Mouse (Mus musculus): ENCODE data around the gene Rpl9-ps1. TPM values are rescaled to one million over a fixed set of nuclear protein-coding genes. Genes with fewer than 3 reads are reported as not detected.

Rpl9-ps1 gene
- polyA plus RNA-seq, 1 experiment from 2014 or later, result not detected

DNA sequence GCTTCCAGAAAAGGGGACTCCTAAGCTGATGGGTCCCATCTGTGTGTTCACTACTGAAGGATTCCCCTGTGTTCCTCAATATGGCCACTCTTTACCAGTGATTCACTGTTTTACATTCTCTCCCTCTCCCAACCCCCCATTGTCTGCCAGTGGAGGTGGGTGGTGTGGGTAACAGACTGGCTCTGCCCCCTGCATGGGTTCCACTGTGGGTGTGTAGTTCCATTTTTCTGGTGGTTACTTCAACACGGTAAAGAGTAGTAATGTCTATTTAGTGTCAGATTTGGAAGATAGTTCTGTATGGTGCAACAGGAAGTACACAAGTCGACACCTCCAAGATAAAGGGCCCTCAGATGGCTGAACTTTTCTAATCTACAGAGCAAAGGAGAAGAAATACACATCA lies 4.2 kb downstream of the Rpl9-ps1 start:
- H3K27ac ChIP-seq, result no peak overlapping the region
- H3K36me3 ChIP-seq (ENCODE audit: poor library complexity, severe bottlenecking), result no peaks in the 10 kb centered on the region
- H3K27me3 ChIP-seq, result no peaks in the 10 kb centered on the region
- H3K9me3 ChIP-seq (replicated peaks), result peaks cover 4% of the 10 kb centered on the region; the same call in 1 of the 2 replicates
- H3K4me2 ChIP-seq, result no peak overlapping the region
- ATAC-seq, result no peak
- H3K4me3 ChIP-seq, result no peak overlapping the region
- H3K4me1 ChIP-seq, result no peaks in the 10 kb centered on the region
- WGBS, result 94% methylated on average over 2 of the region's 2 CpGs
- H3K9ac ChIP-seq, result no peak overlapping the region

DNA sequence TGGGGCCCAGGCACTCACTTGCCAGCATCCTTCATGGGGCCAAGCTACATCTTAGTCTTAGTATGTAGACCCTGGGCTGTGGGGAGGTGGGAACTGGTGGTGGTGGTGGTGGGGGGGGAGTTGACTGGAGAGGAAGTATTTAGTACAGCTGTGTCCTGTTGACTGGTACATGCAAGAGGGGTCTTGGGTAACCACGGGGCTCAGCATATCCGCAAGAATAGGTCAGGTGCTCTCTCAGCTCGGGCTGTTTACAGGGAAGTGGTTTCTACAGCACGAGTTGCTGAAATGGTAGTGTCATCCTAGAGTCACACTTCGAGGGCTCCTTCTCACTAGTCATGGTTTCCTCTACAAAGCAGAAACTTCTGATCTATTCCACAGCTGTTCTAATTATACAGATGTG lies 5.3 kb downstream of the Rpl9-ps1 start:
- Histone ChIP-seq H3K4me1 (no peaks in the 10 kb centered on the region), H3K4me2 (no peak overlapping the region), H3K27me3 (no peaks in the 10 kb centered on the region), H3K9me3 (replicated peaks) (peaks cover 1% of the 10 kb centered on the region; the same call in 1 of the 2 replicates), H3K36me3 (ENCODE audit: poor library complexity, severe bottlenecking) (no peaks in the 10 kb centered on the region), H3K4me3 (no peak overlapping the region), H3K9ac (no peak overlapping the region), H3K27ac (no peak overlapping the region)
- ATAC-seq, result no peak
- WGBS, result 87% methylated on average over 5 of the region's 5 CpGs

DNA sequence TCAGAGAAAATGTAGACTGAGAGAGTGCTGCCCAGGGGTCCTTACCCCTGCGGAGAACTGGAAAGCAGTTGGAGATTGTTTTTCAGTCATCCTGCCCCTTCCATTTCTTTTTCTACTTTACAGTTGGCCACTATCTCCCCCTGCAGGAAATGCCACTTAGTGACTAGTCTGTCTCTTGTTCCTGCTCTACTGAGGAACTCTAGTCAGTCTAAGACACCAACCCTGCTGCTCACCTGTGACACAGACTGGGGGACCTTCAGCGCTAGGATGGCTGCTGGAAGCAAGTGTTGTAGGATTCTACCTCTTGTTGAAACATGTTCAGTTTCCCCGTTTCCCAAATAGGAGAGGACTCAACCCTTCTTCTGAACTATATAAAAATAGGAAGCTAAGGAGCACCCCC lies 5.9 kb downstream of the Rpl9-ps1 start:
- 82% methylated on average over 3 of the region's 3 CpGs for WGBS
- Histone ChIP-seq H3K9me3 (replicated peaks) (no peaks in the 10 kb centered on the region), H3K36me3 (ENCODE audit: poor library complexity, severe bottlenecking) (no peaks in the 10 kb centered on the region), H3K4me3 (no peak overlapping the region), H3K4me1 (0 out of 2 replicates have a peak, but pooled peaks cover 2% of the 10 kb centered on the region), H3K27me3 (no peaks in the 10 kb centered on the region), H3K27ac (no peak overlapping the region), H3K9ac (no peak overlapping the region), H3K4me2 (no peak overlapping the region)
- no peak for ATAC-seq

DNA sequence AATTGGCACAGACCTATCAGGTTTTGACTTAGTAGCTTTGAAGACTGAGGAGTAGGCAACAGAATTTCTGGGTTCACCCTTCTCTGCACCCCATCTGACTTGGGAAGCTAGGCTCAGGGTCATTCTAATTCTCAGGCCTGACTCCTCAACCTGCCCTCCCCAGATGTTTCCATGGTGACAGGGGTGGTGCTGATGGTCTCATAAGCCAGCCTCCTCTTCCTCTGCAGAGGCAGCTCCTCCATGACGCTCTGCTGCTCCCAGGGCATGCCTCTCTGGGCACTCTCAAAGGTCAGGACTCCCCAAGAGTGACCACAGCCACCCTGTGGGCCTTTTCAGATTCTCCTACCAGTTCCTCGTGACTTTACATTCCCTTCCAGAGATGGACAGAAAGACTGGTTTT lies 6.5 kb downstream of the Rpl9-ps1 start:
- Histone ChIP-seq H3K4me3 (no peak overlapping the region), H3K27me3 (no peaks in the 10 kb centered on the region), H3K36me3 (ENCODE audit: poor library complexity, severe bottlenecking) (no peaks in the 10 kb centered on the region), H3K4me1 (0 out of 2 replicates have a peak, but pooled peaks cover 7% of the 10 kb centered on the region), H3K27ac (no peak overlapping the region), H3K9ac (no peak overlapping the region), H3K4me2 (no peak overlapping the region), H3K9me3 (replicated peaks) (no peaks in the 10 kb centered on the region)
- 52% methylated on average over 2 of the region's 2 CpGs for WGBS
- ATAC-seq, result no peak

DNA sequence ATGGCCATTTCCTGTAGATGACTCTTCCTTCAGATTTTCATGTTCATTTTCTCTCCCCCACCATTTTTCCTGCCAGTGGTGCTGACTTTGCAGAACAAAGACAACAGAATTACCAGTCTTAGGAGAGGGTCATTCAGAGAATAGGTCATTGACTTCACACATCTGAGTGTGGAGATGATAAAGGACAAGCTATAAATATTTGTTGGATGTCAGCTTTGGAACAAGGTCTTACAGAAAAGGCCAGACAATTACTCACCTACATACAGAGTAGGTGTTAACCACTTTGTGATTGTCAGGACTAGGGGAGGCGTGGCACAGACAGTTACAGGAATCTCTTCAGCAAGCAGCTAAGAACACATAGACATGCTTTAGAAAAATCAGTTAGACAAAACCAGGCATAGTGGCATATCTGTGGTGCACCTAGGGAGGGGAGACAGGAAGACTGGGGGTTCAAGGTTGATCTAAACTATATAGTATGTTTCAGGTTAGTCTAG lies 8.6 kb downstream of the Rpl9-ps1 start:
- H3K9me3 ChIP-seq (replicated peaks), result no peaks in the 10 kb centered on the region
- H3K27me3 ChIP-seq, result no peaks in the 10 kb centered on the region
- no peak overlapping the region for H3K27ac ChIP-seq
- H3K4me3 ChIP-seq, result no peak overlapping the region
- no peak overlapping the region for H3K9ac ChIP-seq
- ATAC-seq, result no peak
- H3K4me1 ChIP-seq, result 0 out of 2 replicates have a peak, but pooled peaks cover 7% of the 10 kb centered on the region
- H3K4me2 ChIP-seq, result no peak overlapping the region
- WGBS, result 86% methylated on average over 1 of the region's 1 CpGs
- H3K36me3 ChIP-seq (ENCODE audit: poor library complexity, severe bottlenecking), result no peaks in the 10 kb centered on the region

DNA sequence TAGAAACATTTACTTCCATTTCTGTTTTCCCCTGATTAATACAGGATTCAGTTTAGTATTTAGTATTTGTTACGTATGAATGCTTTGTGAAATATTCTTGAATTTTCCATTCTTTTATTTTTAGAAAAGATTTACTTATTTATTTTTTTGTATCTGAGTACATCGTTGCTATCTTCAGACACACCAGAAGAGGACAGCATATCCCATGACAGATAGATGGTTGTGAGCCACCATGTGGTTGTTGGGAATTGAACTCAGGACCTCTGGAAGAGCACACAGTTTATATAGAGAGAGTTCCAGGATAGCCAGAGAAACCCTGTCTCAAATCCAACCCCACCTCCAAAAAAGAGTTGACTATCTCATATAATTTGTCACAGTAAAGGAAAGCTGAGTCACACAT lies 10.5 kb downstream of the Rpl9-ps1 start:
- ATAC-seq, result no peak
- WGBS, result 88% methylated on average over 2 of the region's 2 CpGs
- no peak overlapping the region for H3K27ac ChIP-seq
- no peak overlapping the region for H3K4me2 ChIP-seq
- no peaks in the 10 kb centered on the region for H3K9me3 ChIP-seq (replicated peaks)
- H3K9ac ChIP-seq, result no peak overlapping the region
- no peaks in the 10 kb centered on the region for H3K27me3 ChIP-seq
- H3K36me3 ChIP-seq (ENCODE audit: poor library complexity, severe bottlenecking), result no peaks in the 10 kb centered on the region
- 0 out of 2 replicates have a peak, but pooled peaks cover 7% of the 10 kb centered on the region for H3K4me1 ChIP-seq
- H3K4me3 ChIP-seq, result no peak overlapping the region

DNA sequence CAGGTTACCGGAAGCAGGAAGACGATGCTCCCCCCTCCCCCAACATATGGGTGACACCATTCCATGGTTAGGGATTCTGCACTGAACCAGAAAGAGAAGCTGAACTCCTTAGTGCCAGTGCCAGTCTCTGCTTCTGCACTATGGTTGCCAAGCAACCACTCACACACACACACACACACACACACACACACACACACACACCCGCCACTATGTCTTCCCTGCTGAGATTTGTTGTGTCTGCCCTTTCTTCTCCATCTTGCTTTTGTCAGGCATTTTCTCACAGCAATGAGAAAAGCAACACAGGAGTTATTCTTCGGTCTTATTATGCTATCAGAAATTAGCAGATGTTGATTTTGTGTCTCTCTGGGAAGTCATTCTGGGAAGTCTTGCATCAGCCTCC lies 11.0 kb downstream of the Rpl9-ps1 start:
- no peak overlapping the region for H3K27ac ChIP-seq
- no peak for ATAC-seq
- H3K4me1 ChIP-seq, result 0 out of 2 replicates have a peak, but pooled peaks cover 7% of the 10 kb centered on the region
- no peaks in the 10 kb centered on the region for H3K9me3 ChIP-seq (replicated peaks)
- WGBS, result 35% methylated on average over 4 of the region's 4 CpGs
- no peaks in the 10 kb centered on the region for H3K27me3 ChIP-seq
- H3K36me3 ChIP-seq (ENCODE audit: poor library complexity, severe bottlenecking), result no peaks in the 10 kb centered on the region
- H3K4me2 ChIP-seq, result no peak overlapping the region
- H3K4me3 ChIP-seq, result no peak overlapping the region
- H3K9ac ChIP-seq, result no peak overlapping the region

DNA sequence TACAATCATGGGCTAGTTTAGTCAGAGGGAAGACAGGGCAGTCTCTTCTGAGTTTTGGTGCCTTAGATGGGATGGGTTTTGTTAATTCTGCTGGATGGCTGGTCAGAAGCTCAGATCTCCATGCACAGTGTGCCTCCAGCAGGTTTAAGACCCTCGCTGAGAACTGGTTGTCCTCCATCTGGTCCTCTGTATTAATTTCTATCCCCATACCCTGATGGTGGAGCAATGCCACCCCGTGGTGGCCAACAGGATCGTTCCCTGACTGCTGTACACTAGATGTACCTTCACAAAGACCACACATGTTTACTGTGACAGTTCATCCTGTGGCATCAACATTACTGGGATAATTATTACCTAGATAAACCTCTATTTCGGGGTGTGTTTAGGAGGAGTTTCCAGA lies 12.7 kb downstream of the Rpl9-ps1 start:
- no peak overlapping the region for H3K4me3 ChIP-seq
- no peak overlapping the region for H3K27ac ChIP-seq
- no peaks in the 10 kb centered on the region for H3K36me3 ChIP-seq (ENCODE audit: poor library complexity, severe bottlenecking)
- no peaks in the 10 kb centered on the region for H3K9me3 ChIP-seq (replicated peaks)
- H3K9ac ChIP-seq, result no peak overlapping the region
- no peak for ATAC-seq
- H3K4me2 ChIP-seq, result no peak overlapping the region
- H3K27me3 ChIP-seq, result no peaks in the 10 kb centered on the region
- 74% methylated on average over 4 of the region's 4 CpGs for WGBS
- H3K4me1 ChIP-seq, result 0 out of 2 replicates have a peak, but pooled peaks cover 7% of the 10 kb centered on the region

DNA sequence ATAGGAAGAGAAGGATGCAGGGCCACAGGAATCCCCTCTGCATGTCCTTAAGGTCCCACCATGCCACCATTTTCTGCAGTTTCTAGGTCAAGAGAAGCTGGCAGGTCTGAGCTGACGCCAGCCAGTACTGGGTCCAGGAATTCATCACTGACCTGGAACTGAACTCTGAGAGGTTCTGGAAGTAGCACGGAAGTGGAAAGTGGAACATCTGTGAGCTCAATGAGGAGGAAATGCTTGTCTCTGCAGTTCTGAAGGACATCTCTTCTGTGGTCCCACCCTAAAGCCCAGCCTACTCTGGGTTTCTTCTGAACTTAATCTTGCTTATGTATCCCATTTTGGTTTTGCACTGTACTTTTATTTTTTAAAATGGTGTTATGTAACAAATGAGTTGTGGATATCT lies 14.4 kb downstream of the Rpl9-ps1 start:
- Histone ChIP-seq H3K27me3 (no peaks in the 10 kb centered on the region), H3K4me2 (no peak overlapping the region), H3K4me1 (0 out of 2 replicates have a peak, but pooled peaks cover 7% of the 10 kb centered on the region), H3K36me3 (ENCODE audit: poor library complexity, severe bottlenecking) (no peaks in the 10 kb centered on the region), H3K9ac (no peak overlapping the region), H3K27ac (no peak overlapping the region), H3K4me3 (no peak overlapping the region), H3K9me3 (replicated peaks) (no peaks in the 10 kb centered on the region)
- 87% methylated on average over 2 of the region's 2 CpGs for WGBS
- ATAC-seq, result no peak

DNA sequence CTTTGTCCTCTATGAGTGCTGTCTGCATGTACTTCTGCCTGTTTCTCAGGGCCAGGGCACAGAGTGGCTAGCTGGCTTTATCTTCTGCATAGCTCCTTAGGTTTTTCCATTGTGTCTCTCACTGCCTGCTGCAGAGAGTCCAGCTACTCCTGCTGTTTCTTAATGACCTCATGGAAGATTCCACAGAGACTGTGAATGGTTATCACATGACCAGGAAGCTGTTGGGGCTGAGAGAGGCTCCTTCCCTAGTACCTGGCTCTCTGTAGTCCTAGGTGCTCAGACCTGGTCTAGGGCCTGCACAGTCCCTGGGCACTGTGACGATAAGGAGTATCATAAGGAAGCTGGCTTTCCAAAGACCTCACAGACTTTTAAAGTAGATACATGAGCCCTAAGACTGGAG lies 14.8 kb downstream of the Rpl9-ps1 start:
- ATAC-seq, result no peak
- H3K4me1 ChIP-seq, result 0 out of 2 replicates have a peak, but pooled peaks cover 7% of the 10 kb centered on the region

DNA sequence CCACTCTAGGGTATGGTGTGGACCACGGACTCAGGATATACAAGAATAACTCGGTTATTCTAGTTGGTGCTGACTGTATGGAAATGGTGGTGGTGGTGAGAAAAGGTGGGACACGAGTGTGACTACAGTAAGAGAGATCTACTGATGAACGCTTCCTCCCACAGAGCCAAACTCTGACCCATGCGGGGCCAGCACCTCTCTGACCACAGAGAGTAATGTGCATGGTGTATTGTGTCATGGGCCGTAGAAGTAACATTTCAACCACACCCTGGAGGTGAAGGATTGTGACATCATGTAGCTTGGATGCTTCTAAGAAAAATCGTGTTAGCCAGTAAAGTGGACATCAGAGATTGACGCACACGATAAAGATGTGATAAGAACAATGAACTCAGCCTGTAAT lies 16.6 kb downstream of the Rpl9-ps1 start:
- no peak overlapping the region for H3K4me2 ChIP-seq
- no peaks in the 10 kb centered on the region for H3K4me1 ChIP-seq
- no peak overlapping the region for H3K27ac ChIP-seq
- H3K4me3 ChIP-seq, result no peak overlapping the region
- H3K27me3 ChIP-seq, result no peaks in the 10 kb centered on the region
- WGBS, result 93% methylated on average over 9 of the region's 9 CpGs
- H3K9me3 ChIP-seq (replicated peaks), result no peaks in the 10 kb centered on the region
- H3K36me3 ChIP-seq (ENCODE audit: poor library complexity, severe bottlenecking), result no peaks in the 10 kb centered on the region
- H3K9ac ChIP-seq, result no peak overlapping the region
- ATAC-seq, result no peak

More for the DNA sequence above, 14.8 kb downstream of the Rpl9-ps1 start:
- H3K4me2 ChIP-seq, result no peak overlapping the region
- H3K9me3 ChIP-seq (replicated peaks), result no peaks in the 10 kb centered on the region
- no peak overlapping the region for H3K27ac ChIP-seq
- H3K27me3 ChIP-seq, result no peaks in the 10 kb centered on the region
- no peaks in the 10 kb centered on the region for H3K36me3 ChIP-seq (ENCODE audit: poor library complexity, severe bottlenecking)
- no peak overlapping the region for H3K4me3 ChIP-seq
- WGBS, result 90% methylated on average over 1 of the region's 1 CpGs
- no peak overlapping the region for H3K9ac ChIP-seq

DNA sequence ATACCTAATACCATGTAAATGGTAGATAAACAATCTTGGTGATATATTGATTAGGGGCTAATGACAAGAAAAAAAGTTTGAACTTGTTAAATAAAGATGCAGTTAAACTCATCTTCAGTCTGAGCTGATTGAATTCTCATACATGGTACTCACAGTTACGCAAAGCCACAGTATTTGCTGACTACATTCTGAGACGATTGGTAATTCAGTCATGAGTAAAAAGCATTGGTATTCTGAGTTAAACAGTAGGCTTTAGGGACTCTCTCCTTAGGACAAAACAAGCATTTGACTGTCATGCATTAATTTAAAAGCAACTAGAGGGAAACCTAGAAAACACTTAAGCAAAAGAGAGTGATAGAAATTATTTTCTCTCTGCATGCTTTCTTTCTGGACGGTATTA lies 21.8 kb downstream of the Rpl9-ps1 start:
- Histone ChIP-seq H3K4me2 (no peak overlapping the region), H3K36me3 (ENCODE audit: poor library complexity, severe bottlenecking) (no peaks in the 10 kb centered on the region), H3K4me1 (no peaks in the 10 kb centered on the region), H3K9me3 (replicated peaks) (no peaks in the 10 kb centered on the region), H3K27me3 (no peaks in the 10 kb centered on the region), H3K9ac (no peak overlapping the region), H3K4me3 (no peak overlapping the region), H3K27ac (no peak overlapping the region)
- 88% methylated on average over 3 of the region's 3 CpGs for WGBS
- ATAC-seq, result no peak

DNA sequence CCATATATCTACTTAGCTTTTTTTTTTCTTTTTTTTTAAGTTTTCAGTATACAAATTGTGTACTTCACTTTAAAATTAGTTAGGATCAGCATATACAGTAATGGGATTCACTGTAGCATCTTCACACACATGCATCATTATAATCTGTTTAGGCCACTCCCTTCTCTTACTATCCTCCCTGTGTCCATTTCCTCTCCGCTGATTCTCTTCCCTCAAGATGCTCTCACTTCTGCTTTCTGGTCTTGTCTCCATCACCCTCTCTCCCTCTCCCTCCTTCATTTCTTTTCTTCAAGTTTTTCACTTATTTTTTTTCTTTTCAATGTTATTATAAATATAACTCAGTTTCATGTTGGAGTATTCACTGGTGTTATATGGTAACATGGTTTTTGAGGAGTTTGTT lies 26.4 kb downstream of the Rpl9-ps1 start:
- H3K4me2 ChIP-seq, result no peak overlapping the region
- no peak for ATAC-seq
- H3K27me3 ChIP-seq, result no peaks in the 10 kb centered on the region
- no peaks in the 10 kb centered on the region for H3K4me1 ChIP-seq
- H3K9ac ChIP-seq, result no peak overlapping the region
- H3K36me3 ChIP-seq (ENCODE audit: poor library complexity, severe bottlenecking), result no peaks in the 10 kb centered on the region
- WGBS, result 98% methylated on average over 1 of the region's 1 CpGs
- no peak overlapping the region for H3K4me3 ChIP-seq
- no peaks in the 10 kb centered on the region for H3K9me3 ChIP-seq (replicated peaks)
- no peak overlapping the region for H3K27ac ChIP-seq

All from forebrain, embryonic 13.5 days (tissue).